Mouse (Mus musculus): ENCODE data around the gene Pla2g4e. TPM values are rescaled to one million over a fixed set of nuclear protein-coding genes. Genes with fewer than 3 reads are reported as not detected.
A peak's percentile ranks its signal among the peaks of the same experiment; 100 is the strongest.
"Not testable (repeated sequence)": the region's sequence is repeated elsewhere in the genome, so short reads cannot be mapped to it uniquely, and the experiment has no call there.

Gene Pla2g4e
- polyA plus RNA-seq, 1 experiment from 2014 or later: 0.10 TPM

DNA sequence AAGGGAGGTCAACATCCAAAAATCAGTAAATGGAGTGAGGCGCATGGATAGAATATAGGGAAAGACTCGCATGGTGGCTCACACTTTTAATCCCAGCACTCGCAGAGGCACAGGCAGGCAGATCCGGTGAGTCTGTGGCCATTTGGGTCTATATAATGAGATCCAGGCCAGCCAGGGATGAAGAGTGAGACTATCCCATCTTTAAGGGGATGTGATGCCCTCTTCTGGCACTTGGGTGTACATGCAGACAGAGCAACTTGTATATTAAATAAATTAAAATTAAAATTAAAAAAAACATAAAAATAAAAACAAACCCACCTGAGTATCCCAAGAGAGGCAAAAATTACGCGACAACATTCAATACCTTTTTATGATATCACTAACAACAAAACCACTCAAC is 20.4 kb upstream of the Pla2g4e start:
- Histone ChIP-seq H3K27ac (no peak overlapping the region), H3K9me3 (replicated peaks) (no peaks in the 10 kb centered on the region), H3K36me3 (no peaks in the 10 kb centered on the region), H3K27me3 (peaks cover 3% of the 10 kb centered on the region; the same call in 1 of the 2 replicates), H3K4me2 (no peak overlapping the region), H3K9ac (no peak overlapping the region), H3K4me1 (0 out of 2 replicates have a peak, but pooled peaks cover 6% of the 10 kb centered on the region), H3K4me3 (replicated peaks) (no peak overlapping the region)
- no peak for ATAC-seq (replicated peaks; ENCODE audit: low FRiP score)
- WGBS: 73% methylated on average over 6 of the region's 6 CpGs

DNA sequence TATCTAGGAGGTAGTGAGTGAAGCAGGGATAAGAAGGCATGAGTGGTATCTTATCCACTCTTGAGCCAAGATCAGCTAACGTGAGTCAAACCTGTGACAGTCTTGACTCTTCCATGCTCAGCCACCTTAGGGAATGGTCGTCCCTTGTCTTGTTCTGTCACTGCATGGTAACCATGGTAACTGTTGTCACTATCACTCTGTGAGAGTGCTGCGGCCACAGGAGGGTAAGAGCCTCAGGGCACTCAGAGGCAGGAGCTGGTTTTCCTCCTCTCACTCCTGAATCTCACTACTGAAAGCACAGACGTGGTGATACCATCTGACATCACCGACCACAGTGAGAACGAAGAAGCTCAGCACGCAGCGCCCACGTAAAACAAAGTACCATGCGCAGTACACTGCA is 19.7 kb upstream of the Pla2g4e start:
- Histone ChIP-seq H3K9ac (no peak overlapping the region), H3K4me1 (0 out of 2 replicates have a peak, but pooled peaks cover 6% of the 10 kb centered on the region), H3K9me3 (replicated peaks) (no peaks in the 10 kb centered on the region), H3K4me2 (no peak overlapping the region), H3K27ac (no peak overlapping the region), H3K4me3 (replicated peaks) (no peak overlapping the region), H3K27me3 (peaks cover 3% of the 10 kb centered on the region; the same call in 1 of the 2 replicates), H3K36me3 (no peaks in the 10 kb centered on the region)
- no peak for ATAC-seq (replicated peaks; ENCODE audit: low FRiP score)
- 63% methylated on average over 10 of the region's 10 CpGs for WGBS

DNA sequence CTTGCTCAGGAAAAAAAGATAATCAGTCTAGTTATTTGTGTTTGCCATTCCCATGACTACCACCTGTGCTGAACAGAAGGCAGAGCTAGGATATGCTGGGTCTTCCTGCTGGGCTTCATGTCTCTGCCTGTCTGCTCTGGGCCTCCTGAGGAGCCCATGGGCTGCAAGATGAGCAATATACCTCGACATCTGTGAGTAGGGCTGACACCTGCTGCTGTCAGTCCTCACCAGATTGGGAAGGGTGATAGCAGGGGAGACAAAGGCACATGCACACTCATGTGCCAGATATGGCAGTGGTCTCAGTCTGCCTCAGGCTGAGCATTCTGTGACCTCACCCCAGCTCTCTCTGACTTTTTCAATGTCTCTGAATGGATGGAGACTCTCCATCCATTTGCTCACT is 17.7 kb upstream of the Pla2g4e start:
- 45% methylated on average over 1 of the region's 1 CpGs for WGBS

DNA sequence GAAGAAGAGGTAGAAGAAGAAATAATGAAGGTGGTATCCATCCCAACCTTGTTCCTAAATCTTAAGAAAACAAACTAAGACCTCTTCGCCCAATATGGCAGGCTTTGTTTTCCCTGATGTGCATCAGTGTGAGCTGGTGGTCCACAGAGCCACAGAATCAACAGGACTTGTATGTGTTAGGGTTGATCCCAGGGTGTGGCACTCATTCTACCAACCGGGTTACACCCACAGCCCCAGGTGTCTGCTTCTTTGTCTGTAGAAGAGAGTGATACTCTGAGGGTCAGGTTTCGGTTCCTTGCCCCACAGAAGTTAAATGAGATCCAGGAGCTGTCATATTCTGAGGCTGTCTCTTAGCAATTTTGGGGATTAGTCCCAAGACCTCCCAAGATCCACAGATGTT is 16.2 kb upstream of the Pla2g4e start:
- no peak overlapping the region for H3K4me2 ChIP-seq
- H3K27me3 ChIP-seq: no peaks in the 10 kb centered on the region

More for the DNA sequence above, 17.7 kb upstream of the Pla2g4e start:
- Histone ChIP-seq H3K4me1 (no peaks in the 10 kb centered on the region), H3K27ac (no peak overlapping the region), H3K4me2 (no peak overlapping the region), H3K36me3 (no peaks in the 10 kb centered on the region), H3K27me3 (no peaks in the 10 kb centered on the region), H3K9me3 (replicated peaks) (no peaks in the 10 kb centered on the region), H3K9ac (no peak overlapping the region), H3K4me3 (replicated peaks) (no peak overlapping the region)
- ATAC-seq (replicated peaks; ENCODE audit: low FRiP score): no peak

DNA sequence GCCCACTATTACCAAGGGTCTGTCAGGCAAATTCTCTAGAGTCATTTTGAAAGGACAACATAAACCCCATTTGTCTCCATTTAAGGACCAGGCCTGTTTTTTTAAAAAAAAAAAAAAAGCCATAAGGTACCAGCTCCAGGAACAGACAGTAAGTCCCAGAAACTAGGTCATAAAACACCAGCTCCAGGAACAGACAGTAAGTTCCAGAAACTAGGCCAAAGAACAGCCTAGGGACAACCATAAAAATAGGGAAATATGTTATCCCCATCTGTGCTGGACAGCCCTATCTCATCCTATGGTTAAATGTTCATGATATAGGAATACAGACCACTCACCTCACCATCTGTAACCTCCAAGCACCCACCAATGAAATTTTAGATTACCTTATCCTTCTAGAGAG is 11.1 kb upstream of the Pla2g4e start:
- H3K9ac ChIP-seq: no peak overlapping the region
- H3K27ac ChIP-seq: no peak overlapping the region
- ATAC-seq (replicated peaks; ENCODE audit: low FRiP score): no peak
- H3K9me3 ChIP-seq (replicated peaks): no peaks in the 10 kb centered on the region
- no peak overlapping the region for H3K4me2 ChIP-seq
- H3K4me3 ChIP-seq (replicated peaks): no peak overlapping the region
- no peaks in the 10 kb centered on the region for H3K4me1 ChIP-seq
- no peaks in the 10 kb centered on the region for H3K36me3 ChIP-seq
- H3K27me3 ChIP-seq: no peaks in the 10 kb centered on the region

More for the DNA sequence above, 16.2 kb upstream of the Pla2g4e start:
- Histone ChIP-seq H3K4me1 (no peaks in the 10 kb centered on the region), H3K36me3 (no peaks in the 10 kb centered on the region), H3K4me3 (replicated peaks) (no peak overlapping the region), H3K9ac (no peak overlapping the region), H3K9me3 (replicated peaks) (no peaks in the 10 kb centered on the region), H3K27ac (no peak overlapping the region)
- no peak for ATAC-seq (replicated peaks; ENCODE audit: low FRiP score)
- WGBS: 67% methylated on average over 3 of the region's 3 CpGs

DNA sequence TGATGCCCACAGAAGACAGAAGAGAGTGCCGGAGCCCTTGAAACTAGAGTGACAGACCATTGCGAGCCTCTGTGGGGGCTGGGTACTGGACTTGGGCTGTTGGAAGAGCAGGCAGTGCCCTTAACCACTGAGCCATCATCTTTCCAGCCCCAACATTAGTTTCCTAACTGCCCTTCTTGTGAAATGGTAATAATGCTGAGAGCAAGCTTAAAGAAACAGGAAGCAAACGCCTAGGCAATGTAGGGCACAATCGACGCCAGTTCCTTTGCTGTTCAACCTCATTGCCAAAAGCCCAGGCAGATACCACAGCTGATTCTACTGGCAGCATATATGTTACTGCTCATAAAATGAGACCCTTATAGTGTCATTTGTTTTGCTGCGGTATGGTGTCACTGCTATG is 7.5 kb upstream of the Pla2g4e start:
- Histone ChIP-seq H3K9me3 (replicated peaks) (no peaks in the 10 kb centered on the region), H3K27me3 (no peaks in the 10 kb centered on the region), H3K4me3 (replicated peaks) (no peak overlapping the region), H3K4me2 (no peak overlapping the region), H3K9ac (no peak overlapping the region), H3K27ac (no peak overlapping the region), H3K4me1 (no peaks in the 10 kb centered on the region), H3K36me3 (no peaks in the 10 kb centered on the region)
- 85% methylated on average over 6 of the region's 6 CpGs for WGBS
- no peak for ATAC-seq (replicated peaks; ENCODE audit: low FRiP score)

DNA sequence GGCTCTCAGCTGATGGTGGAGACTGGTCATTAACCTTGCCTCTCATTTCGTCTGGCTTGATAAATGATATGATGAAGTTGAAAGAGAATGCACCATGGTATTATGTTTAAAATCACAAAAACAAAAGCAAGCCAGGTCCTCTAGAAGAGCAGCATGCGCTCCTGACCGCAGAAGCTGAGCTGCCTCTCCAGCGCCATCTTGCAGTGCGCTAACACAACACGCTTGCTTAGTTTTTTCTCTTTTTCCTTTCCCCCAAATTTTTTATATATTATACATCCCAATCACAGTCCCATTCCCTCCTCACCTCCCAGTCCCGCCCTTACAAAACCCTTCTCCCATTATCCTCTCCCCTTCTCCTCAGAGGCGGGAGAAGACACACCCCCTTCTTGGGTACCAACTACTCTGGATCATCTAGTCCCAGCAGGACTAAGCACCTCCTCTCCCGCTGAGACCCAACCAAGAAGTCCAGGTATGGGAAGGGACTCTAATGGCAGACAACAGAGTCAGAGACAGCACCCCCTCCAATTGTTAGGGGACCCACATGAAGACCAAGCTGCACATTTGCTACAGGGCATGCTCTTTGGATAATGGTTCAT is 384 bp upstream of the Pla2g4e start:
- peaks cover 5% of the 10 kb centered on the region for H3K4me1 ChIP-seq
- WGBS: 9% methylated on average over 9 of the region's 9 CpGs
- no peaks in the 10 kb centered on the region for H3K9me3 ChIP-seq (replicated peaks)
- no peak overlapping the region for H3K27ac ChIP-seq
- H3K4me3 ChIP-seq (replicated peaks): peak overlapping the region; percentile 41
- peak overlapping the region; percentile 70 for H3K4me2 ChIP-seq
- no peak for ATAC-seq (replicated peaks; ENCODE audit: low FRiP score)
- H3K9ac ChIP-seq: no peak overlapping the region
- no peaks in the 10 kb centered on the region for H3K36me3 ChIP-seq
- peaks cover 27% of the 10 kb centered on the region for H3K27me3 ChIP-seq

DNA sequence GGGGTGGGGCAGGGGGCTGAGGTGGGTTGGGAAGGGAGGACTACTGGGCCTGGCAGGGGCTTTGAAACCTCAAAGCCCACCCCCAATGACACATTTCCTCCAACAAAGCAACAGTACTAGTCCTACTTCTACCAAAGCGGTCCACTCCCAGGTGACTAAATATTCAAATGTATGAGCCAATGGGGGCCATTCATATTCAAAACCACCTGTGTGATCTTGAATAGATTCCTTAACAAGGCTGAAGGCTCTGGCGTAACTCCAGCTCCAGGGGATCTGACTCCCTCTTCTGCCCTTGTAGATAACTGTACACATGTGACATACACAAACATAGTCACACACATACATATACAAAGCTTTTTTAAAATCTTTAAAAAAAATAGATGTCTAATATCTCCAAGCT is 1.1 kb downstream of the Pla2g4e start:
- Histone ChIP-seq H3K4me1 (peaks cover 5% of the 10 kb centered on the region), H3K9me3 (replicated peaks) (no peaks in the 10 kb centered on the region), H3K4me3 (replicated peaks) (no peak overlapping the region), H3K27me3 (peaks cover 27% of the 10 kb centered on the region), H3K36me3 (no peaks in the 10 kb centered on the region), H3K27ac (no peak overlapping the region), H3K9ac (no peak overlapping the region), H3K4me2 (no peak overlapping the region)
- ATAC-seq (replicated peaks; ENCODE audit: low FRiP score): no peak
- 99% methylated on average over 2 of the region's 2 CpGs for WGBS

DNA sequence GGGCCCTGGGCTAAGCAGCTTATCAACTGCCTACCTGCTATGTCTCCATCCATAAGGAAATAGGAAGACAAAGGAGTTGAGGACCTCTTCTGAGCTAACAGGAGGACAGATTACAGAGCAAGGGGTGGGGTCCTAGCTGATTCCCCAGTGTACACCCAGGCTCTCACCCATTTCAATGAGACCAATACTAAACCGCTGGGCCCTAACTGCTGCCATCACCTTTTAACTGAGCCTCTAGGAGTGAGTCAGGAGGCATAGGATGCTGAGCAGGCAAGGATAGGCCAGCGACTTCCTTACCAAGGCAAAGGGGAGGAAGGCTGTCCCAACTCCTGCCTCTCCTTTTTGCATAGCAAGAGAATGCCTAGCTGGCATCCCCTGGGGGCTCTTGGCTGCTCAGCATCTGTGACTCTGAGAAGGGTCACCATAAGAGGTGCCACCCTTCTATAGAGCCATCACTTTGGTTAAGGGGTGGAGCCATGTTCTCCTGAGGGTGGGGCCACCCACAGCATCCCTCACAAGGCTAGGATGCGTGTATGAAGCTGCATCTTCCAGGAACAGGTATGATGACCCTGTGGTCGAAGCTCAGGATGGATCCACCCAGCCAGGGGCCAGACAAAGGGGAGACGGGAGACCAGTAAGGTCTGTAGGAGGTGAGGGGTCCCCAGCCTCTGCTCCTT is 2.2 kb downstream of the Pla2g4e start:
- ATAC-seq (replicated peaks; ENCODE audit: low FRiP score): 0 out of 2 replicates have a peak, but pooled peaks have one; percentile 15

DNA sequence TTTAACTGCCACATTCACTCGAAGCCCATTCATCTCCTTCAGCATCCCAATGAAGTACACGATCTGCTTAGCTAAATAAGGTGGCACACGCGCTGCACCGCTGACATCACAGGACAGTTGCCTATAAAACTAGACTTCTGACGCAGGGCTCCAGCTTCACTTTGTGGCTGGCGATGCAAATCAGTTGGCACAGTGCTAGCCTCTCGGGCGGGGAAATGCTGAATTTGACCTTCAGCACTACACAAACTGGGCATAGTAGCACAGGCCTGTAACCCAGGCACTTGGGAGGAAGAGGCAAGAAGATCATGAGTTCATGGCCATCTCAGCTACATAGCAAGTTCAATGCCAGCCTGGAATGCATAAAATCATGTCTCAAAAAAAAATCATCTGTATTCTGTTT is 6.4 kb downstream of the Pla2g4e start:
- 79% methylated on average over 9 of the region's 9 CpGs for WGBS
- H3K9ac ChIP-seq; H3K4me3 ChIP-seq (replicated peaks); ATAC-seq (replicated peaks; ENCODE audit: low FRiP score); H3K27ac ChIP-seq; H3K36me3 ChIP-seq; H3K9me3 ChIP-seq (replicated peaks); H3K4me2 ChIP-seq; H3K4me1 ChIP-seq: not testable (repeated sequence)
- peaks cover 12% of the 10 kb centered on the region; the same call in 1 of the 2 replicates for H3K27me3 ChIP-seq

More for the DNA sequence above, 2.2 kb downstream of the Pla2g4e start:
- Histone ChIP-seq H3K9ac (no peak overlapping the region), H3K9me3 (replicated peaks) (no peaks in the 10 kb centered on the region), H3K4me2 (no peak overlapping the region), H3K4me1 (peaks cover 5% of the 10 kb centered on the region), H3K27me3 (peaks cover 27% of the 10 kb centered on the region), H3K27ac (no peak overlapping the region), H3K36me3 (no peaks in the 10 kb centered on the region), H3K4me3 (replicated peaks) (no peak overlapping the region)
- 79% methylated on average over 5 of the region's 5 CpGs for WGBS

DNA sequence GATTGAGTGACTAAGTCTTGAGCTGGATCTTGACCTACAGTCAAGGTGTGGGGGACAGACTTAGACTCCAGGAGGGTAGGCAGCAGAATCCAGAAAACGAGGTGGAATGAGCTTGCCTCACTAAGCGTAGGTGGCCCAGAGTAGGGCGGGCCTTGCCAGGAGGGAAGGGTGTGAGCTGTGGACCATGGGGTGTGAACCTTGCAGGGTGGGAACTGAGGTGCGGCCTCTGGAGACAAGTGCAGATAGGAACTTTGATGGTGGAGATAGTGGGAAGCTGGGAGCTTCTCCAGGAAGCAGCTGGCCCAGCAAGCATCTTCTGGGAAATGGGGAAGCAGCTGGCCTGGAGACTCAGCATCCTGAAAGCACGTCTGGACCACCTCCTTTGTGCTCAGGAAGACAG is 7.4 kb downstream of the Pla2g4e start:
- no peaks in the 10 kb centered on the region for H3K9me3 ChIP-seq (replicated peaks)
- H3K9ac ChIP-seq: no peak overlapping the region
- no peaks in the 10 kb centered on the region for H3K36me3 ChIP-seq
- no peaks in the 10 kb centered on the region for H3K4me1 ChIP-seq
- no peak for ATAC-seq (replicated peaks; ENCODE audit: low FRiP score)
- no peak overlapping the region for H3K4me2 ChIP-seq
- no peak overlapping the region for H3K27ac ChIP-seq
- 0 out of 2 replicates have a peak, but pooled peaks cover 3% of the 10 kb centered on the region for H3K27me3 ChIP-seq
- H3K4me3 ChIP-seq (replicated peaks): no peak overlapping the region
- 78% methylated on average over 5 of the region's 5 CpGs for WGBS

DNA sequence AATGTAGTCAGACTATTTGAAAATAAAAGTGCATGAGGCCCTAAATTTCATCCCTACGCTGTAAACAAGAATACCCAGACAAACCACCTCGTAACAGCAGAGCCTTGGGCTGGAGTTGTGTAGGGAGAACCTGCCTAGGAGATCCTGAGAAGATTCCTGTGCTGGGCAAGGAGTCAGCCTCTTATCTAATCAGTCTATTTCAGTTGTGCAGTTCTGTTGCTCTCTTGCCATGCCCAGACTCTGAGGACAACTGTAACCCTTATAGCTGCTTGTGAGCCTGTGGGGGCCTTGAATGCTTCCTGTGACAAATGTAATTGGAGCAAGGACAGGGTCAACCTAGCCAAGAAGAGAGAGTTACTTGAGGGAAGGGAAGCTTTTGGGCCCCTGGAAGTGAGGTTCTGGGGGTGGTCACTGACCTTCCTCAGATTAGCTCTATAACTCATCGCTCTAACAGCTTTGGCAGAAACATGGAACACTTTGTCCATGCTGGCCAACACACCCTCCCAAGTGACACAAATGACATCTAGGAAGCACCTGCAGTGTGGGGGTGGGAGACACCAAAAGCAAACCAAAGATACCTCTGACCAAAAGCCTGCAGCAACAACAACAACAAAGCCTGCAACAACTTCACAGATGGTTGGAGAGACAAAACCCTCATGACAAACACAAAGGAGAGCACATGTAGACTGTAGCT is 9.0 kb downstream of the Pla2g4e start:
- H3K9ac ChIP-seq: no peak overlapping the region
- ATAC-seq (replicated peaks; ENCODE audit: low FRiP score): no peak
- no peaks in the 10 kb centered on the region for H3K4me1 ChIP-seq
- H3K9me3 ChIP-seq (replicated peaks): no peaks in the 10 kb centered on the region
- 81% methylated on average over 3 of the region's 3 CpGs for WGBS
- no peak overlapping the region for H3K27ac ChIP-seq
- no peak overlapping the region for H3K4me2 ChIP-seq
- H3K36me3 ChIP-seq: no peaks in the 10 kb centered on the region
- no peak overlapping the region for H3K4me3 ChIP-seq (replicated peaks)
- no peaks in the 10 kb centered on the region for H3K27me3 ChIP-seq

Measured in kidney, embryonic 15.5 days (tissue).